Mouse (Mus musculus) layer of hippocampus, adult 2 months (tissue): ENCODE data around the gene Sntb2. TPM values are rescaled to one million over a fixed set of nuclear protein-coding genes. Genes with fewer than 3 reads are reported as not detected.
A peak's percentile ranks its signal among the peaks of the same experiment; 100 is the strongest.

Source experiments
- DNase-seq, 2 experiments: peaks; one replicate each; pipeline ENCODE4 v3.0.0; 2022; ENCODE audit warnings: low spot score in 2 of 2
- H3K27ac ChIP-seq: fragments of 200-600 bp; 2 replicates; pipeline ENCODE4 v1.8.1; 2022
- H3K4me3 ChIP-seq: fragments of 200-600 bp; 2 replicates; pipeline ENCODE4 v1.8.1; 2022; ENCODE audit warnings: mild to moderate bottlenecking
- CTCF ChIP-seq: fragments of 200-600 bp; conservative IDR thresholded peaks from 2 replicates; pipeline ENCODE4 v1.8.1; 2022; ENCODE audit warnings: antibody characterized with exemption, mild to moderate bottlenecking, moderate library complexity
- total RNA-seq, 2 experiments: library from RNA; stranded (reverse); gene quantifications; 2 replicates each; pipeline ENCODE4 v1.2.3; 2021

Sntb2 gene
- total RNA-seq, 2 experiments from 2014 or later: 24.8 to 24.9 TPM

- Histone ChIP-seq H3K4me3 (no peak overlapping the region), H3K27ac (no peak overlapping the region)
- no peak for DNase-seq
- TF ChIP-seq CTCF: no peak
These were observed 1.1 kb upstream of the Sntb2 start for GRCm38 (mm10) chr8:106934226-106934977.

GRCm38 (mm10) chr8:106935899-106936477, 438 bp downstream of the Sntb2 start:
- peak overlapping the region; percentile 82 for H3K4me3 ChIP-seq
- TF ChIP-seq CTCF: peak; percentile 13; the same call in 1 of the 2 replicates
- DNase-seq: peak in 1 of 2 experiments; percentile 22
- H3K27ac ChIP-seq: peak overlapping the region; percentile 95

- no peak for TF ChIP-seq CTCF
- H3K4me3 ChIP-seq: peak overlapping the region; percentile 82
- H3K27ac ChIP-seq: peak overlapping the region; percentile 95
- DNase-seq: peak; percentile 23 to 29
These were observed 1.0 kb downstream of the Sntb2 start for GRCm38 (mm10) chr8:106936478-106937051.

- Histone ChIP-seq H3K27ac (peak overlapping the region; percentile 95), H3K4me3 (peak overlapping the region; percentile 82)
- no peak for DNase-seq
- peak; percentile 14; the same call in 1 of the 2 replicates for TF ChIP-seq CTCF
These were observed 1.7 kb downstream of the Sntb2 start for GRCm38 (mm10) chr8:106937081-106937800.

GRCm38 (mm10) chr8:106941806-106942205, 6.3 kb downstream of the Sntb2 start:
- H3K27ac ChIP-seq: no peak overlapping the region
- no peak for DNase-seq

GRCm38 (mm10) chr8:106943874-106944418, 8.4 kb downstream of the Sntb2 start:
- H3K27ac ChIP-seq: peak overlapping the region; percentile 15; the same call in 1 of the 2 replicates
- DNase-seq: no peak
- no peak for TF ChIP-seq CTCF
- H3K4me3 ChIP-seq: no peak overlapping the region

More at GRCm38 (mm10) chr8:106941806-106942205, 6.3 kb downstream of the Sntb2 start:
- TF ChIP-seq CTCF: no peak
- no peak overlapping the region for H3K4me3 ChIP-seq

- Histone ChIP-seq H3K27ac (peak overlapping the region; percentile 15; the same call in 1 of the 2 replicates), H3K4me3 (no peak overlapping the region)
- no peak for TF ChIP-seq CTCF
- DNase-seq: no peak
These were observed 9.2 kb downstream of the Sntb2 start for GRCm38 (mm10) chr8:106944756-106945155.

- Histone ChIP-seq H3K4me3 (no peak overlapping the region), H3K27ac (no peak overlapping the region; the same call in 1 of the 2 replicates)
- no peak for DNase-seq
- no peak for TF ChIP-seq CTCF
These were observed 13.2 kb downstream of the Sntb2 start for GRCm38 (mm10) chr8:106948678-106949243.

- DNase-seq: no peak
- no peak for TF ChIP-seq CTCF
- Histone ChIP-seq H3K27ac (no peak overlapping the region; the same call in 1 of the 2 replicates), H3K4me3 (no peak overlapping the region)
These were observed 16.2 kb downstream of the Sntb2 start for GRCm38 (mm10) chr8:106951707-106952106.

- TF ChIP-seq CTCF: no peak
- H3K27ac ChIP-seq: no peak overlapping the region
- no peak overlapping the region for H3K4me3 ChIP-seq
- no peak for DNase-seq
These were observed 18.0 kb downstream of the Sntb2 start for GRCm38 (mm10) chr8:106953571-106953970.

GRCm38 (mm10) chr8:106957086-106957485, 21.5 kb downstream of the Sntb2 start:
- no peak for TF ChIP-seq CTCF
- DNase-seq: no peak
- Histone ChIP-seq H3K27ac (no peak overlapping the region), H3K4me3 (no peak overlapping the region)

GRCm38 (mm10) chr8:106958212-106958611, 22.7 kb downstream of the Sntb2 start:
- no peak overlapping the region for H3K27ac ChIP-seq
- no peak for DNase-seq
- no peak overlapping the region for H3K4me3 ChIP-seq
- no peak for TF ChIP-seq CTCF
